Mouse (Mus musculus): ENCODE data around the gene BC107364. TPM values are rescaled to one million over a fixed set of nuclear protein-coding genes. Genes with fewer than 3 reads are reported as not detected.

BC107364 gene
- total RNA-seq, 2 experiments from 2014 or later, result not detected

Other genes starting within 250 kb of the BC107364 start
- 10 to 100 TPM; 17.5 to 18.2 TPM for gene Bola1, start 232.6 kb downstream of the BC107364 start, total RNA-seq (2021)
- gene Hist2h2ab, start 232.4 kb downstream of the BC107364 start, total RNA-seq (2021), result 1 to 10 TPM; 4.4 to 5.2 TPM
- 10 to 100 TPM; 47.6 to 77.3 TPM for gene Hist2h2ac, start 231.4 kb downstream of the BC107364 start, total RNA-seq (2021)
- 1 to 10 TPM; 6.9 to 7.7 TPM for gene Hist2h2be, start 231.2 kb downstream of the BC107364 start, total RNA-seq (2021)
- 10 to 100 TPM; 22.1 to 48.5 TPM for gene Hist2h3c2, start 213.2 kb downstream of the BC107364 start, total RNA-seq (2021)
- gene Hist2h2aa2, start 212.0 kb downstream of the BC107364 start, total RNA-seq (2021), result 100 to 1,000 TPM; 357 to 468 TPM
- gene Hist2h2aa1, start 206.8 kb downstream of the BC107364 start, total RNA-seq (2021), result 10 to 100 TPM; 13.0 to 17.3 TPM
- gene Hist2h3c1, start 205.6 kb downstream of the BC107364 start, total RNA-seq (2021), result 1 to 10 TPM in 1 of 2 experiments, not detected in 1; 1.1 TPM
- gene Hist2h4, start 189.0 kb downstream of the BC107364 start, total RNA-seq (2021), result 10 to 100 TPM; 26.0 to 42.3 TPM
- gene Hist2h3b, start 183.7 kb downstream of the BC107364 start, total RNA-seq (2021), result 100 to 1,000 TPM; 125 to 254 TPM
- 100 to 1,000 TPM; 121 to 256 TPM for gene Hist2h2bb, start 182.6 kb downstream of the BC107364 start, total RNA-seq (2021)
- under 1 TPM; 0.45 to 0.46 TPM for gene Fcgr1, start 158.3 kb downstream of the BC107364 start, total RNA-seq (2021)
- 100 to 1,000 TPM; 219 to 221 TPM for gene Hfe2, start 72.9 kb upstream of the BC107364 start, total RNA-seq (2021)
- gene Txnip, start 105.7 kb upstream of the BC107364 start, total RNA-seq (2021), result 100 to 1,000 TPM; 512 to 552 TPM
- gene Gm16253, start 124.7 kb upstream of the BC107364 start, total RNA-seq (2021), result 1 to 10 TPM; 3.7 to 4.5 TPM
- gene Polr3gl, start 141.9 kb upstream of the BC107364 start, total RNA-seq (2021), result 10 to 100 TPM; 21.8 to 25.3 TPM
- gene Ankrd34a, start 144.3 kb upstream of the BC107364 start, total RNA-seq (2021), result 1 to 10 TPM; 1.3 to 1.8 TPM
- 10 to 100 TPM; 28.3 to 28.6 TPM for gene Lix1l, start 148.8 kb upstream of the BC107364 start, total RNA-seq (2021)
- gene Rbm8a, start 177.6 kb upstream of the BC107364 start, total RNA-seq (2021), result 10 to 100 TPM; 37.9 to 40.5 TPM
- gene Pex11b, start 183.1 kb upstream of the BC107364 start, total RNA-seq (2021), result 10 to 100 TPM; 30.5 to 30.7 TPM
- gene Gm42957, start 183.2 kb upstream of the BC107364 start, total RNA-seq (2021), result under 1 TPM in 1 of 2 experiments, not detected in 1; 0.17 TPM
- 1 to 10 TPM in 1 of 2 experiments, under 1 TPM in 1; 0.85 to 1.2 TPM for gene Itga10, start 193.3 kb upstream of the BC107364 start, total RNA-seq (2021)
- gene Ankrd35, start 217.8 kb upstream of the BC107364 start, total RNA-seq (2021), result under 1 TPM; 0.84 to 0.93 TPM
- gene Pias3, start 244.1 kb upstream of the BC107364 start, total RNA-seq (2021), result 10 to 100 TPM; 18.1 to 22.1 TPM